Mouse (Mus musculus) cortical plate, adult 2 months (tissue): ENCODE measurements around the gene Plcb3. TPM values are rescaled to one million over a fixed set of nuclear protein-coding genes. Genes with fewer than 3 reads are reported as not detected.
"Not testable (repeated sequence)": the region's sequence is repeated elsewhere in the genome, so short reads cannot be mapped to it uniquely, and the experiment has no call there.

ENCODE experiments used
- H3K27ac ChIP-seq: fragments of 200-500 bp; 2 replicates; pipeline ENCODE4 v1.5.1; 2012; ENCODE audit warnings: low read length, control low read depth, inconsistent platforms; ENCODE audit not compliant: insufficient read depth
- H3K4me1 ChIP-seq: fragments of 200-500 bp; 2 replicates; pipeline ENCODE4 v1.6.1; 2011; ENCODE audit warnings: low read length; ENCODE audit not compliant: control insufficient read depth, insufficient read depth
- H3K4me3 ChIP-seq: fragments of 200-500 bp; 2 replicates; pipeline ENCODE4 v1.5.1; 2011; ENCODE audit warnings: mild to moderate bottlenecking, low read length, control low read depth; ENCODE audit not compliant: insufficient read depth
- CTCF ChIP-seq: fragments of 200-500 bp; IDR thresholded peaks from 2 replicates; pipeline ENCODE4 v1.5.1; 2011; ENCODE audit warnings: mild to moderate bottlenecking, control low read depth, low read length; ENCODE audit not compliant: insufficient read depth; ENCODE audit errors: extremely low read depth
- POLR2A ChIP-seq: fragments of 200-500 bp; IDR thresholded peaks from 2 replicates; pipeline ENCODE4 v1.6.1; 2011; ENCODE audit warnings: mild to moderate bottlenecking, low read length, control low read depth; ENCODE audit not compliant: insufficient read depth; ENCODE audit errors: extremely low read depth
- polyA plus RNA-seq: library from polyadenylated mRNA; depleted of rRNA; stranded (reverse); fragments of >200 nt; gene quantifications from 2 replicates; pipeline ENCODE4 v1.2.3, GENCODE M21; 2012

Plcb3 gene
- polyA plus RNA-seq, 1 experiment, result 17.4 TPM

DNA sequence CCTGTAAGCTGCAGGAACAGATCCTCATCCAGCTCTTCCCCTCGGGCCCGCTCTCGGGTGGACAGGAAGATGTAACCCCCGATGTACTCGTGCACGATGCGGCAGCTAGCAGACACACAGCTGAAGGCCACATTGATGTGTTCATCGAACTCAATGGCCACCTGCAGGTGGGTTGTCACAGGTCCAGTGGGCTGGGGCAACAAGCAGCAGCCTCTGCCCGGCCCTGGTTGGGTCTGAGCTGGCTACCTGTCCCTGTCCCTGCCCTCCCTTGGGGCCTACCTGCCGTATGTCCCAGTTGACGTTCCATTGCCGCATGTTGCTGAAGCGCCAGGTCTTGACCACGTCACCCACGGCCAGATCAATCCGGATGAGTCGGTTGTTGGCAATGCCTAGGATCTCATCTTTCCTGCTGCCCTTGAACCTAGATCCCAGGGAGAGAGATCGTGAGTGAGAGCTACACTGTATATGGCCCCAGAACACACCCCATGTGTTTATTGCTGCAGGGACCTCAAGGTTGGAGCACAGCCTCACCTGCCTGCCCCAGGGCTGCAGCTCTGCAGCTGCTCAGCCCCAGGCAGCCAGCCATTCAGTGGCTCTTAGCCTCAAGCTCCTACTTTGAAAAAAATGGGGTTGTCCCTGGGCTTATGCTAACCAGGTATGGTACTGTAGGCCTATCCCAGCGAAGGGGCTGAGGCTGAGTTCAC is 23.2 kb upstream of the Plcb3 start:
- no peak for TF ChIP-seq POLR2A
- TF ChIP-seq CTCF, result no peak
- Histone ChIP-seq H3K27ac (no peak overlapping the region), H3K4me3 (no peak overlapping the region), H3K4me1 (peaks cover 4% of the 10 kb centered on the region; the same call in 1 of the 2 replicates)

- Histone ChIP-seq H3K4me1 (peaks cover 4% of the 10 kb centered on the region; the same call in 1 of the 2 replicates), H3K27ac (no peak overlapping the region), H3K4me3 (no peak overlapping the region)
- TF ChIP-seq POLR2A, result no peak
- no peak for TF ChIP-seq CTCF
Observed at GRCm38 (mm10) chr19:6997721-6998290, 21.5 kb upstream of the Plcb3 start.

DNA sequence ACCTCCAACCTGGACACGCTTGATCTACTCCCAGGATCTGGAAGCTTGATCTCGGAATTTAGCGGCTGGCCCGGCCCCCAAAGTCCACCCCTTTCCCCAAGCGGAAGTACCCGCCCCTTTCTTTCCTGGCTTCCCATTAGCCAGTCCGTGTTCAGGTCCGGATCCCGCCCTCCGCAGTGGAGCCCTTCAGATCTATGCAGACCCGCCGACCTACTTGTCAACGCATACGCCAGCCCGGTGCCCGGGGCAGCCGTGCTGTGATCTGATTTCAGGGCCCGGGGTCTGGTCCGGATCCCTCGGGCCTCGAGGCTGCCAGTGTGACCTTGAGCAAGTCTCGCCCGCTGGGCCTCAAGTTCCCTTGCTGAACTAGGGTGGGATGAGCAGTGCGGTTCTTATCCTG is 19.7 kb upstream of the Plcb3 start, which contains the start of the genes Nudt22 and Trpt1:
Gene Nudt22, minus strand, starts transcription at position 112 of the 400 bp plus-strand sequence.
Gene Trpt1, plus strand, starts transcription at position 126 of the 400 bp plus-strand sequence.
- Histone ChIP-seq H3K4me1 (peaks cover 4% of the 10 kb centered on the region; the same call in 1 of the 2 replicates), H3K27ac (peak within 1 kb of the TSS; percentile 24; the same call in 1 of the 2 replicates), H3K4me3 (peak within 1 kb of the TSS; percentile 66)
- no peak for TF ChIP-seq CTCF
- TF ChIP-seq POLR2A, result peak; percentile 67

DNA sequence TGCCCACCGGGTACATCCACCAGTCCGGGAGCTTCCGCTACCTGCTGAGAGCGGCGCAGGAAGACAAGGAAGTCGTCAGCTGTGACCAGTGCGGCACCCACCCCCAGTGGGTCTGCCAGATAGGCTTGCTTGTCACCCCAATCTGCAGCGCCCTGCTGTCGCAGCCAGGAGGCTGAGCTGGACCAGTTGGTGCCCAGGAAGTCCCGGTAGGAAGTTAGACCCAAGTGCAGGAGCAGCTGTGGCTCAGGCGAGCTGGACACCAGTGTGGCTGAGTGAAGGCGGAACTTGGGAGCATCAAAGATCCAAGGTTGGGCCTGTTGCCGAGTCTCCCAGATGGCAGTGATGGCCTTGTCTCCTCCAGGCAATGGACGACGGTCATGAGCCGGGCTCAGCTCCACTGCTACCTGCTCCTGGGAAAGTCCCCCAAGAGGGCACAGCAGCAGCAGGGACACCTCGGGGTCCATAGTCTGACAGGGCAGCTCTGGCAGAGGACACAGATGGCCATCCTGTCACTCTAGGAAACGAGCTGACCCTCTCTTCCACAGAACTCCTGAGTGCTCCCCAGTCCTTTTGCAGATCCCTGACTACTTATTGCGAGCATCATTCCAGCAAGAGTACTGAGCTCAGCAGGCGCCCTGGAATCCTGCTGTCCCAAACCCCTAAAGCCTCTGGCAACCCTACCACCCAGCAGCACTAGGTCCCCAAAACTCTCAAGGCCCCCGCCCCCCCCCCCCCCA is 19.2 kb upstream of the Plcb3 start:
- Histone ChIP-seq H3K4me3 (peak overlapping the region; percentile 66), H3K27ac (no peak overlapping the region), H3K4me1 (peaks cover 4% of the 10 kb centered on the region; the same call in 1 of the 2 replicates)
- TF ChIP-seq POLR2A, result no peak
- no peak for TF ChIP-seq CTCF

- Histone ChIP-seq H3K4me3 (no peak overlapping the region), H3K4me1 (peaks cover 4% of the 10 kb centered on the region; the same call in 1 of the 2 replicates), H3K27ac (no peak overlapping the region)
- TF ChIP-seq CTCF, result no peak
Observed at GRCm38 (mm10) chr19:6994489-6994888, 18.2 kb upstream of the Plcb3 start.

GRCm38 (mm10) chr19:6994002-6994401 is 17.7 kb upstream of the Plcb3 start:
- H3K4me3 ChIP-seq, result no peak overlapping the region
- H3K27ac ChIP-seq, result no peak overlapping the region
- peaks cover 4% of the 10 kb centered on the region; the same call in 1 of the 2 replicates for H3K4me1 ChIP-seq
- no peak for TF ChIP-seq POLR2A
- no peak for TF ChIP-seq CTCF

DNA sequence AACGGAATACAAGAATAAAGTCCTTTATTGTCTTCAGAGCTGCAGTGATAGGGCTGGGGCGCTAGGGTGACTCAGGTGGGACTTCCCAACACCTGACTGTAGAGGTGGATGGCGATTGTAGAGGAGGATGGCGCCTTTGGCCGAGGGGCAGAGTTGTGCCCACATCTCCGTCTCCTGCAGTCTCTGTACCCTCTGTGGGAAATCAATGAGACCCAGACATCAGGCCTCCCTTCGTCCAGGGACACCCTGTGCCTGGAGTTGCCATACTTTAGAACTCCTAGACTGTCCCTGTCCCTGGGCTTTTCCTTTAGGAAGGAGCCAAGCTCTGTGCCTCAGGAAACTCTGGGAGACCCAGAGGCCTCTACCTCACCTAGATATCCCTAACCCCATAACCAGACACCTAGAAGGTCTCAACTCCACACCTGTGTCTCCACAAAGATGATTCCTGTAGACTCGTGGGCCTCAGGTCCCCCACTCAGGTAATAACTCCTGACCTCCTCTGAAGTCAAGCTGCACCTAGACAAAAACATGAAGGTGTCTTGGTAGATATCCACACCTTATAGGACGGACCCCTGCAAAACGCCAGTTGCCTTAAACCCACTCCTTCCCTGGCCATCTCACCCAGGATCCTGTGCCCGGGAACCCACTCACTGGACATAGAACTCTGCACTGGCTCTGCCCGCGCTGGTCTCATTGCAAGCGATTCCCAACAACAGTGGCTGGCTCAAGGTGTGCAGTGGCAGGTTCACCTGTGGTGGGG is 16.9 kb upstream of the Plcb3 start:
- no peak overlapping the region for H3K27ac ChIP-seq
- peaks cover 4% of the 10 kb centered on the region; the same call in 1 of the 2 replicates for H3K4me1 ChIP-seq
- no peak for TF ChIP-seq POLR2A
- no peak for TF ChIP-seq CTCF
- peak overlapping the region; percentile 47; the same call in 1 of the 2 replicates for H3K4me3 ChIP-seq

DNA sequence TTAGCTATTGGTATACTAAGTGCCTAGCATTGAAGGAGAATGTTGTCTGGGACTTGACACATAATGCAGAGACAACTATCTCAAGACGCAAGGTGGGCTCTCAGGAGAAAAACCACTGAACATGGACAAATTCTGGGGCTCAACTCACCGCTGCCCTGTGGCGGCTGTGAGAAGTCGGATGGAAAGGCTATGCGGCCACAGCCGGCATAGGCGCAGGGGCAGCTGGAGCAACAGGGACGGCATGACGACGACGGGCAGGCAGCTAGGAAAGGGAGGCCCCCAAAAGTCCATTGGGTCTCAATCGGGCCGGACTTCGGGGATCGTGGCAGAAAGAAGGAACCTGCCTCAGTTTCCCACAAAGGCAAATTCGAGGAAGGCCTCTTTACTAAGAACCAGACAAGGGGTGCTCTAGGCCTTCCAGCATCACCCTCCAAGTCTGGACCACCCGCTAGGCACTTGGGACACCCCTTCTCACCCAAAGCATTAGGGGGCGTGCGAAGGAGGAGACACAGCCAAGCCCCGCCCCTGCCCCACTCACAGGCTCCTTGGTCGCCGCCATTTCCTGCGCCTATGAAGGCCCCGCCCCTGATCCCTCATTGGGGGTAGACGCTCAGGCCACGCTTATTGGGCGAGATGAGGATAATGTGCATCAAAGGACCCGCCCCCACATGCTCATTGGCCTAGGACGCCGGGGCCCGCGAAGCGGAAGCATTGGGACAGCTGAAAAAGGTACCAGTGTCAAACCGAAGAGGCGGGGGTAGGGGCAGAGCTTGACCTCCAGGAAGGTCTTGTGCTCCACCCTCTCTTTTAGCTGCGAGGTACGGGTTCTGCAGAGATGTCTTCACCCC is 16.0 kb upstream of the Plcb3 start, which contains the start of gene Dnajc4:
Gene Dnajc4, minus strand, starts transcription at position 562 of the 848 bp plus-strand sequence.
- no peak for TF ChIP-seq CTCF
- 0 out of 2 replicates have a peak, but pooled peaks have one; percentile 5 for TF ChIP-seq POLR2A
- peak within 1 kb of the TSS; percentile 47 for H3K4me3 ChIP-seq
- peaks cover 5% of the 10 kb centered on the region; the same call in 1 of the 2 replicates for H3K4me1 ChIP-seq
- H3K27ac ChIP-seq, result no peak within 1 kb of the TSS

DNA sequence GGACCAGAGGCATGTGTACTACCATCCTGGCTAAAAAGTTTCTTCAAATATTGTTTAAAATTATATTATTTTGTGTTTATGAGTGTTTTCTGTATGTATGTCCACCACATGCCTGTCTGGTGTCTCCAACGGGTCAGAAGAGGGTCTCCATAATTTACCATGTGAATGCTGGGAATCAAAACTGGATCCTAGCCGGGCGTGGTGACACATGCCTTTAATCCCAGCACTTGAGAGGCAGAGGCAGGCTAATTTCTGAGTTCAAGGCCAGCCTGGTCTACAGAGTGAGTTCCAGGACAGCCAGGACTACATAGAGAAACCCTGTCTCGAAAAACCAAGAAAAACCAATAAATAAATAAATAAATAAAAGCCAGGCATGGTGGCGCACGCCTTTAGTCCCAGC is 14.9 kb upstream of the Plcb3 start:
- not testable (repeated sequence) for H3K4me1 ChIP-seq

More for the DNA sequence above, 14.9 kb upstream of the Plcb3 start:
- H3K4me3 ChIP-seq, H3K27ac ChIP-seq: not testable (repeated sequence)
